Mouse (Mus musculus) embryo, embryonic 9.5 days (tissue): ENCODE measurements around the gene D430019H16Rik.

ENCODE experiments used
- DNase-seq: peaks from one replicate; pipeline ENCODE4 v3.0.0-alpha.2; 2017; ENCODE audit errors: extremely low spot score

The D430019H16Rik gene

GRCm38 (mm10) chr12:105537162-105537561 lies 83.5 kb downstream of the D430019H16Rik start:
- DNase-seq, result no peak

- DNase-seq, result no peak
Measured at GRCm38 (mm10) chr12:105539649-105540048, 86.0 kb downstream of the D430019H16Rik start.

DNA sequence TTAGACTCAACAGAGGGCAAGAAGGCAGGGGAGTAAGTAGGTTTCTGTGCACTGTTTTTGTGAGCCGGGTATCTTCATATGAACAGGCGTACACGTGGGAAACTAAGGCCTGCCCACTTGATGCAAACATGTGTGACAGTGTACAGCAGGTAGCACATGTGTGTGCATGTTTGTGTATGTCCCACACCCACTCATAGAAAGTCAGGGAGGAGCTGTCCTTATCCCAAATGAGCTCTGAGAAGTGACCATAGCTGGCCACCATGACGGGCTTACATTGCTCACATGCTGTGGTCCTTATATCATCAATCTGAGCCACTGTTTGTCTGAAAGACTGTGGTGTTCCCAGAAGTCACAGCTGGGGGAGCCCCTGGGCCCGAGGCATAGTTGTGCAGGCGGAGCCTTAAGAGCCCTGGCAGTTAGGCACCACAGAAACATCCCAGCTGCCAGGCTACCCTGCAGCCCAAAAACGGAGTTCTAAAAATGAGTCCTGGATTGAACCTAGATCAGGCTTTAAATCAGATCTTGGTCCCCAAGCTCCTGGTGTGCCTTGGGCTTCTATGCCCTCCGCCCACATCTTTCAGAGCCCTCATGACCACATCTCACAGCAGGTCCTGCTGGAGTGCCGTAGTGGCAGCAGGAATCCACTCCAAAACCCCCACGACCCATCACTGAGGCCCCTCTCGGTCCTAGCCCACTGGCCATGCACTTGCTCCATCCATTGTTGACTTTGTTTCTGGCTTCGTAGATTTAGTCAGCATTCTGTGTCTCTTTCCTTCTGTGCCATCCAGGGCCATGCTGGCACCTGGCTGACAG lies 88.1 kb downstream of the D430019H16Rik start:
- DNase-seq, result no peak

DNA sequence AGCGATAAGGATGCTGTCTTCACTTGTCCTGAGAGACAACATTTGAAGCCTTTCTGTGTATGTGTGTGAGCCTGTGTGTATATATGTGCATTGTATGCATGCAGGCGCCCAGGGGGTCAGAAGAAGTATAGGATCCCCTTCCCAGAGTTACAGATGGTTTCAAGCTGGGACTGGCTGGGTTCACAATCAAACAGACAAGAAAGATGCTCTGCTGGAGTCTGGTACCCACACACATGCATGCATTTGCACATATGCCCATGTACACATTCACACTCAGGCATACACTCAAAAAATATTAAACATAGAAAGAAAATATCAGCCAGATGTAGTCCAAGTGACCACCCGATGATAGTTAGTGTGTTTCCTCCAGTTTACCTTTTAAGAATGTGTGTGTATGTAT lies 88.9 kb downstream of the D430019H16Rik start:
- DNase-seq, result no peak
